24 mouse cellular contexts compared by ENCODE assay signal in the genomic region with DNA sequence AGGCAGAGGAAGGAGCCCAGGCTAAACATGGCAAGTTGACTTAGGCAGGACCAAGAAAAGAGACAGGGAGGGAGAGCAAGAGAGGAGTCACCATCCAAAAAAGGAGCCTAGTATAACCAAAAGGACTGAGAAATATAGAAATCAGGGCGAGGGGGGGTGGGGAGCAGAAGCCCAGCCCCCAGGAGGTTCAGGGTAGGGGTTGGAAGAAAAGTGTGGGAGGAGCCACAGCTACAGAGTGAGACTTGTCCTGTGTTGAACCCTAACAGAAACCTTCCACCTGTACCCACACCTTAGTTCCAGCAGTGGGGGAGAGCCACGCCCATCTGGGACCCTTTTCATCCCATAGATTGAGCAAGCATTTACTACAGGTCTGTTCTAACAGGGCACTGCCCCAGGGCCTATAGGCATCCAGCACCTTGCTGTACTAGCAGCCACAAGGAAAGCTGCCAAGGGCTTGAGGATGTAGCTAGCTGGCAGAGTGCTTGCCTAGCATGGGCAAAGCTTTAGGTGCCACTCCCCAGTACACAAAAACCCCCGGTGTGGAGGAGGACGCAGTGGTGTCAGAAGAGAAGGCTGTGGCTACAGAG. TPM values are rescaled to one million over a fixed set of nuclear protein-coding genes. Genes with fewer than 3 reads are reported as not detected.
DNase-seq lines count a peak whose midpoint lies in the region; ATAC-seq and TF ChIP-seq lines count a peak whose summit lies in the region.
"Had no signal": no experiment of that assay in that cellular context is flagged by ENCODE, and none has a peak within 500 bp of the region (broad histone marks: within the 10 kb centered on the region; RNA-seq: fewer than 3 reads in every experiment).

No protein-coding gene starts in this region.

- no peak overlapping the region for H3K9ac ChIP-seq in stomach, embryonic 16.5 days (ENCODE audit: low read length)
- H3K9ac ChIP-seq: embryonic facial prominence, embryonic 13.5 days; heart, embryonic 13.5 days; hindbrain, embryonic 15.5 days had no signal

- no peak overlapping the region for H3K4me3 ChIP-seq in layer of hippocampus, adult 2 months
- no peak overlapping the region for H3K4me3 ChIP-seq in stomach, embryonic 16.5 days (replicated peaks; ENCODE audit: low read length)
- H3K4me3 ChIP-seq: embryonic facial prominence, embryonic 13.5 days; forebrain, embryonic 10.5 days; heart, embryonic 13.5 days; hindbrain, embryonic 15.5 days had no signal

- peak overlapping the region; percentile 46; the same call in 1 of the 2 replicates for H3K27ac ChIP-seq in layer of hippocampus, adult 2 months
- peak overlapping the region; percentile 16; the same call in 1 of the 2 replicates for H3K27ac ChIP-seq in stomach, embryonic 16.5 days (ENCODE audit: low read length)
- H3K27ac ChIP-seq: embryonic facial prominence, embryonic 13.5 days; forebrain, embryonic 10.5 days; heart, embryonic 13.5 days; hindbrain, embryonic 15.5 days had no signal

- H3K27me3 ChIP-seq in stomach, embryonic 16.5 days (ENCODE audit: control insufficient read depth, insufficient read depth, low read length): no peaks in the 10 kb centered on the region
- H3K27me3 ChIP-seq: embryonic facial prominence, embryonic 13.5 days; heart, embryonic 13.5 days; hindbrain, embryonic 15.5 days had no signal

- no peak overlapping the region for H3K4me2 ChIP-seq in stomach, embryonic 16.5 days (ENCODE audit: low read depth, low read length)
- H3K4me2 ChIP-seq: embryonic facial prominence, embryonic 13.5 days; heart, embryonic 13.5 days; hindbrain, embryonic 15.5 days had no signal

- no peak for ATAC-seq in stomach, embryonic 16.5 days (ENCODE audit: insufficient read depth, low FRiP score)
- ATAC-seq: forebrain, embryonic 14.5 days; inflammation-experienced regulatory T-cells, adult 6 months had no signal

- peaks cover 26% of the 10 kb centered on the region for H3K36me3 ChIP-seq in stomach, embryonic 16.5 days (ENCODE audit: control insufficient read depth, insufficient read depth, low read length)

- no peaks in the 10 kb centered on the region for H3K4me1 ChIP-seq in stomach, embryonic 16.5 days (ENCODE audit: control insufficient read depth, insufficient read depth, low read length)
- H3K4me1 ChIP-seq: embryonic facial prominence, embryonic 13.5 days; forebrain, embryonic 10.5 days; hindbrain, embryonic 15.5 days had no signal

- no peak for DNase-seq in layer of hippocampus, adult 2 months (ENCODE audit: low spot score in 2 of 2)
- no peak for DNase-seq in layer of hippocampus, postnatal 14 days (ENCODE audit: low spot score in 2 of 2)
- peak; percentile 43 for DNase-seq in ES-CJ7 (ENCODE audit: low read depth, low spot score)
- DNase-seq in ZHBTc4 (ENCODE audit: low read depth, low spot score): peak; percentile 53
- no peak for DNase-seq in heart, adult 18-20 months
- DNase-seq in cerebellum, postnatal 10 days: no peak
- DNase-seq in ovary, postnatal 14 days (ENCODE audit: low spot score): no peak
- DNase-seq: adrenal gland, postnatal 10 days; cerebellum, adult 18-20 months; cerebellum, adult 9-11 months; gastrocnemius, postnatal 14 days; heart, postnatal 36 days; kidney, adult 18-20 months had no signal

- 74% methylated on average over 4 of the region's 4 CpGs for WGBS in stomach, embryonic 16.5 days

- TF ChIP-seq CTCF in layer of hippocampus, adult 2 months (conservative IDR thresholded peaks at IDR 0.05): no peak

- H3K9me3 ChIP-seq in stomach, embryonic 16.5 days (replicated peaks; ENCODE audit: control insufficient read depth, low read length): no peaks in the 10 kb centered on the region
- H3K9me3 ChIP-seq: embryonic facial prominence, embryonic 13.5 days; heart, embryonic 13.5 days; hindbrain, embryonic 15.5 days had no signal

RNA-seq across cellular contexts. Expression of a gene that starts 31.1 kb away (rescaled TPM):
- not detected for total RNA-seq in layer of hippocampus, adult 2 months (2021)
- under 1 TPM; 0.18 to 0.33 TPM for total RNA-seq in layer of hippocampus, postnatal 14 days (2021)
- 1.4 and 1.6 TPM in 2 replicates for polyA plus RNA-seq in stomach, embryonic 16.5 days (2015; fragmentation: Nextera tagmentation; extraction: Ambion mirVana)
- total RNA-seq in heart, adult 18-20 months (2021): not detected
- total RNA-seq: gastrocnemius, adult 18-20 months; gastrocnemius, postnatal 14 days; granulocyte monocyte progenitor cell, adult 5-6 weeks; heart, postnatal 36 days had no signal
- polyA plus RNA-seq: embryonic facial prominence, embryonic 13.5 days; forebrain, embryonic 10.5 days; forebrain, embryonic 14.5 days; heart, embryonic 13.5 days; heart, postnatal 0 days; hindbrain, embryonic 11.5 days; hindbrain, embryonic 15.5 days; inflammation-experienced regulatory T-cells, adult 6 months had no signal

RNA-seq across cellular contexts. Expression of a gene that starts 52.2 kb away (rescaled TPM):
- 10 to 100 TPM; 13.6 to 15.9 TPM for total RNA-seq in layer of hippocampus, adult 2 months (2021)
- 10 to 100 TPM; 18.0 to 20.0 TPM for total RNA-seq in layer of hippocampus, postnatal 14 days (2021)
- 65.5 and 80.3 TPM in 2 replicates for polyA plus RNA-seq in stomach, embryonic 16.5 days (2015; fragmentation: Nextera tagmentation; extraction: Ambion mirVana)
- 1 to 10 TPM; 6.6 to 8.8 TPM for total RNA-seq in heart, adult 18-20 months (2021)
- total RNA-seq: granulocyte monocyte progenitor cell, adult 5-6 weeks had no signal
- polyA plus RNA-seq: inflammation-experienced regulatory T-cells, adult 6 months had no signal

Comparison
In these comparisons a context has a peak if more than half of its experiments do, and no peak if none do; other contexts are left out.
1. DNase-seq: peak in ES-CJ7 (single experiment) and ZHBTc4 (single experiment); none in layer of hippocampus, adult 2 months (0 of 2), layer of hippocampus, postnatal 14 days (0 of 2), heart, adult 18-20 months (0 of 2), cerebellum, postnatal 10 days (0 of 2) and ovary, postnatal 14 days (single experiment).